Mouse (Mus musculus): ENCODE data around the gene Srsf9. TPM values are rescaled to one million over a fixed set of nuclear protein-coding genes. Genes with fewer than 3 reads are reported as not detected.

The Srsf9 gene
- polyA plus RNA-seq (2012; ENCODE audit: insufficient read depth, insufficient read length, low replicate concordance, missing spikeins), result not detected in 2 replicates

DNA sequence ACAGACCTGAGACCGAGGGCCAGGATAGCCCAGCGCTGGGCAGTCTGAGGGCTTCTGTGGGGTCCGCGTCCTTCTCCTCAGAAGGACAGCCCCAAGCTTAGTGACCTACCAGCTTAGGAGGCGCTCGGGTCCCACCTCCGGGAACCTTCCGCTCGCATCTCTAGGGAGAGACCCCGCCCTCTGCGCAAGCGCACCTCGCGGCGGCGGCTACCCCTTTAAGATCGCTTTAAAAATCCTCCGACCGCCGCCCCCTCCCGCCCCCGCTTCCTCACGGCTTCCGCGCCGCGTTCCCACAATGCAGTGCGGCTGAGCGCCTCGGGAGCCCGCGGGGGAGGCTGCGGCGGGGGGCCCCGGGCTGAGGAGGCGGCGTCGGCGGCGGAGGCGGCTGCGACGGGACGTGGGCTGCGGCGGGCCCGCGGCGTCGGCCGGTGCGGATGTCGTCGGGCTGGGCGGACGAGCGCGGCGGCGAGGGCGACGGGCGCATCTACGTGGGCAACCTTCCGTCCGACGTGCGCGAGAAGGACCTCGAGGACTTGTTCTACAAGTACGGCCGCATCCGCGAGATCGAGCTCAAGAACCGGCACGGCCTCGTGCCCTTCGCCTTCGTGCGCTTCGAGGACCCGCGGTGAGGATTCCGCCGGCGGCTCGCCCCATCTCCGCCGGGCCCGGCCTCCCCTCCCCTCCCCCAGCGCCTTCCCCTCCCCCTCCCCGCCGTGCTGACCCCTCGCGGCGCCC lies at the start of gene Srsf9:
TSS of gene Srsf9 (plus strand) at position 303 of the 735 bp plus-strand sequence.
- WGBS, result under 1% methylated on average over 90 of the region's 97 CpGs
- Histone ChIP-seq H3K4me1 (ENCODE audit: control insufficient read depth, insufficient read depth, low read length) (peaks cover 14% of the 10 kb centered on the region), H3K4me3 (ENCODE audit: insufficient read depth, low read depth, low read length) (peak within 1 kb of the TSS; percentile 57), H3K27ac (ENCODE audit: insufficient read depth, low read depth, low read length) (peak within 1 kb of the TSS; percentile 95)
- peak; percentile 81 for TF ChIP-seq POLR2A (IDR thresholded peaks at IDR 0.05; ENCODE audit: insufficient read depth, low read depth, low read length)
- TF ChIP-seq CTCF (IDR thresholded peaks at IDR 0.05; ENCODE audit: insufficient read depth, low read depth, low read length), result no peak

DNA sequence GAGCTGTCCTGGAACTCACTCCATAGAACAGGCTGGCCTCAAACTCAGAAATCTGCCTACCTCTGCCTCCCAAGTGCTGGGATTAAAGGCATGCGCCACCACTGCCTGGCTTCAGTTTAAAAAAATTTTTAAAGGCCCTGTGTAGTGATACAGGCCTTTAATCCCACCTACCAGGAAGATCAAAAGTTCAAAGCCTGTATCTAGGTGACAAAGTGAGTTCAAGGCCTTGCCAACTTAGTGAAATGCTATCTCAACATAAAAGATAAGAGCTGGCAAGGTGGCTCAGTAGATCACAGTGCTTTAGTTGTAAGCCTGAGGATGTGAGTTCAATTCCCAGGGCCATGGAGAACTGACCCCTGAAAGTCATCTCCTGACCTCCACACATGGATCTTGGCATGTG lies 48.9 kb upstream of the Srsf9 start:
- TF ChIP-seq CTCF (IDR thresholded peaks at IDR 0.05; ENCODE audit: insufficient read depth, low read depth, low read length) (no peak), POLR2A (IDR thresholded peaks at IDR 0.05; ENCODE audit: insufficient read depth, low read depth, low read length) (no peak)
- peaks cover 5% of the 10 kb centered on the region; the same call in 1 of the 2 replicates for H3K4me1 ChIP-seq (ENCODE audit: control insufficient read depth, insufficient read depth, low read length)
- no peak overlapping the region for H3K27ac ChIP-seq (ENCODE audit: insufficient read depth, low read depth, low read length)
- no peak overlapping the region for H3K4me3 ChIP-seq (ENCODE audit: insufficient read depth, low read depth, low read length)
- WGBS, result 76% methylated on average over 1 of the region's 1 CpGs

DNA sequence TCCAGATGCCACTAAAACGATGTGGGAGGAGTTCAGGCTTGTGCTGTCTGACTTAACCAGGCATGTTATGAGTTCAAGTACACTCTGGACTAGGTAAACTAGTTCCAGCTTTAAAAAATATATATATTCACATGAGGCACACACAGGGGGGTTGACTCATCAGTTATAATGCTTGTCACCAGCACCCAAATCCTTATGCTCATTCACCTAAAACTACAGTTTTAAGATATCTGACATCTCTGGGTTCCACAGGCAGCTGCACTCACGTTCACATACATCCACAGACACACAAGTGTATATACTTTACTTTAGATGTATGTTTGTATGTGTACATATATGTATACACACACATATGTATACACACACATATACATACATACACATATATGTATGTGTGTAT lies 48.2 kb upstream of the Srsf9 start:
- no peak for TF ChIP-seq POLR2A (IDR thresholded peaks at IDR 0.05; ENCODE audit: insufficient read depth, low read depth, low read length)
- TF ChIP-seq CTCF (IDR thresholded peaks at IDR 0.05; ENCODE audit: insufficient read depth, low read depth, low read length), result no peak
- H3K27ac ChIP-seq (ENCODE audit: insufficient read depth, low read depth, low read length), result no peak overlapping the region
- H3K4me3 ChIP-seq (ENCODE audit: insufficient read depth, low read depth, low read length), result no peak overlapping the region
- H3K4me1 ChIP-seq (ENCODE audit: control insufficient read depth, insufficient read depth, low read length), result peaks cover 5% of the 10 kb centered on the region; the same call in 1 of the 2 replicates
- 58% methylated on average over 2 of the region's 2 CpGs for WGBS

DNA sequence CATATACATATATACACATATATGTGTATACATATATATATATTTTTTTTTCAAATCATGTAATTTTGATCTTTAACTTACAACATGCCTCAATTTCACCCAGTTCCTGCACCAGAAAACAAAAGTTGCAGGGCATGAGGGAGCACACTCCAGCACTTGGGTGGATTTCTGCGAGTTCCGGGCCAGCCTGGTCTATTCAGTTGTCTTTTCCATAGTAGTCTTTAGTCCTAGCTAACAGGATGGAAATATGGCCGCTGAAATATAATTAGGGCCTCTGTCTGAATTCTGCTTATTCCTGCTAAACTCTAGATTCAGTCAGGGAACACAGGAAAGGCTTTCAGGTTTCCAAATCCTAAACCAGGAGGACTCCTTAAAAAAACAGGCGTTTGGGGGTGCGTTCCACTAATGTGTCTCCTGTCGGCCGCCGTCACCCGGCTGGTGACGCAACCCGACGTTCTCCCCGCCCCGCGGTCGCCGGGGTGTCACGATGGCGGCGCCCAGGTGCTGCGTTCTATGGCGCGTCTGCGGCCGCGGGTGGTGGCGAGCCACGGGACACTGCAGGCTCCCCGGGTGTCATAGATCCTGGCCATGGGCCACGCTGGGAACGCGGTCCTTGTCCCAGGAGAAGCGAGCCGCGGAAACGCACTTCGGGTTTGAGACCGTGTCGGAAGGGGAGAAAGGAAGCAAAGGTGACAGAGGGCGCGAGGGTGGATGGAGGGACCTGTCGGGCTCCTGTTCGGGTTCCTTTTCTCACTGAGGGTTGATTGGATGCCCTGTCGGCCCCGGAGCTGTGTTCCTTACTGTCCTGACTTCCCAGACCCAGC lies 47.5 kb upstream of the Srsf9 start, which contains the start of gene Coq5:
TSS of gene Coq5 (plus strand) at position 441 of the 824 bp plus-strand sequence.
- 3% methylated on average over 45 of the region's 45 CpGs for WGBS
- peak within 1 kb of the TSS; percentile 88 for H3K4me3 ChIP-seq (ENCODE audit: insufficient read depth, low read depth, low read length)
- H3K4me1 ChIP-seq (ENCODE audit: control insufficient read depth, insufficient read depth, low read length), result peaks cover 5% of the 10 kb centered on the region; the same call in 1 of the 2 replicates
- TF ChIP-seq CTCF (IDR thresholded peaks at IDR 0.05; ENCODE audit: insufficient read depth, low read depth, low read length) (no peak), POLR2A (IDR thresholded peaks at IDR 0.05; ENCODE audit: insufficient read depth, low read depth, low read length) (peak; percentile 75)
- H3K27ac ChIP-seq (ENCODE audit: insufficient read depth, low read depth, low read length), result no peak within 1 kb of the TSS

DNA sequence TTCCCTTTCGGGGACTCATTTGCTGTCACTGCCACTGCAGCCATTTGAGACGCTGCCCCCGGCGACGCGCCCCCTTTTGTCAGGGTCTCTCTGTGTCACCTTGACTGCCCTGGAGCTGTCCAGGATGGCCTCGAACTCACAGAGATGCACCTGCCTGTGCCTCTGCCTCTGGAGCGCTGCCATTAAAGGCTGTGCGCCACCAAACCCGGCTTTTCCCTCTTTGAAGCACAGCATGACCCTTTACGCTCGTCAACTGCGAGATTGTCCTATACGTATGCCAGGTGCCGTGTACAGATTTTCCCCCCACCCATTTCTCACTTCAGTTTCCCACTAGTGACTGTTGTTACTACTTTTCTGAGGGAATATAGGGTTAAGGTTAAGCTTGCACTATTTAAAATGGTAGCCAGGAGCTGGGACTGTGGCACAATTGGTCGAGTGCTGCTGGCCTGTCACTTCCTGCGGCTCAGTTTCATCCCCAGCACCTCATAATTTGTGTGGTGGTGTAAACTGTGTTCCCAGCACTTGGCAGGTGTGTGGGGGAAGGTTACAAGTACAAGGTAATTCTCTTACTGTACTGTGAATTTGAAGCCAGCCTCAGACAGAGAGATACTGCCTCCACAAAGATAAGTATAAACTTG lies 46.8 kb upstream of the Srsf9 start:
- 5% methylated on average over 17 of the region's 17 CpGs for WGBS
- Histone ChIP-seq H3K4me1 (ENCODE audit: control insufficient read depth, insufficient read depth, low read length) (peaks cover 5% of the 10 kb centered on the region; the same call in 1 of the 2 replicates), H3K4me3 (ENCODE audit: insufficient read depth, low read depth, low read length) (peak overlapping the region; percentile 88), H3K27ac (ENCODE audit: insufficient read depth, low read depth, low read length) (no peak overlapping the region)
- TF ChIP-seq POLR2A (IDR thresholded peaks at IDR 0.05; ENCODE audit: insufficient read depth, low read depth, low read length) (no peak), CTCF (IDR thresholded peaks at IDR 0.05; ENCODE audit: insufficient read depth, low read depth, low read length) (no peak)

DNA sequence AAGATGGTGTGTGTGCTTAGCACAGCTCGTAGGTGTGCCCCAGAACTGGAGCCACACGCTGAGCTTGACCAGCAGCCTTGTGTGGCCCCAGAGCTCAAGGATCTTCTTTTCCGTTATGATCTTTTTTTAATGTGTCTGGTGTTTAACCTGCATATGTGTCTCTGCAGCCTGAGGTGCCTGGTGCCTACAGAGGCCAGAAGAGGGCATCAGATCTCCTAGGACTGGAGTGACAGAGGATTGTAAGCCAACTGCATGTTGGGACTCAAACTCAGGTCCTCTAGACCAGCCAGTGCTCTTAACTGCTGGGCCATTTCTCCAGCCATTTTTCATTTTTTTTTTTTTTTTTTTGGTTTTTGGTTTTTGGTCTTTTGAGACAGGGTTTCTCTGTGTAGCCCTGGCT lies 42.2 kb upstream of the Srsf9 start:
- Histone ChIP-seq H3K4me1 (ENCODE audit: control insufficient read depth, insufficient read depth, low read length) (peaks cover 5% of the 10 kb centered on the region; the same call in 1 of the 2 replicates), H3K27ac (ENCODE audit: insufficient read depth, low read depth, low read length) (no peak overlapping the region), H3K4me3 (ENCODE audit: insufficient read depth, low read depth, low read length) (no peak overlapping the region)
- TF ChIP-seq CTCF (IDR thresholded peaks at IDR 0.05; ENCODE audit: insufficient read depth, low read depth, low read length), result no peak
- TF ChIP-seq POLR2A (IDR thresholded peaks at IDR 0.05; ENCODE audit: insufficient read depth, low read depth, low read length), result no peak
- WGBS, result 90% methylated on average over 3 of the region's 3 CpGs

DNA sequence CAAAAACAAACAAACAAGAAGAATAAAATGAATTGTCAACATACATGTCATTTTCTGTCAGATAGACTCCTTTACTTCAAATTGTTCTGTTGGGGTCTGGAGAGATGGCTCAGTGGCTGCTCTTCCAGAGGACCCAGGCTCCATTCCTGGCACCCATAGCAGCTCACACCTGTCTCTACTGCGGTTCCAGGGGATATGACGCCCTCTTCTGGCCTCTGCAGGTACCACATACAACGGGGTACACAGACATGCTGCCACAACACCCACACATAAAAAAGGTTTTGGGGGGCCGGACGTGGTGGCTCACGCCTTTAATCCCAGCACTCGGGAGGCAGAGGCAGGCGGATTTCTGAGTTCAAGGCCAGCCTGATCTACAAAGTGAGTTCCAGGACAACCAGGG lies 32.8 kb upstream of the Srsf9 start:
- no peak for TF ChIP-seq POLR2A (IDR thresholded peaks at IDR 0.05; ENCODE audit: insufficient read depth, low read depth, low read length)
- no peak for TF ChIP-seq CTCF (IDR thresholded peaks at IDR 0.05; ENCODE audit: insufficient read depth, low read depth, low read length)
- Histone ChIP-seq H3K27ac (ENCODE audit: insufficient read depth, low read depth, low read length) (no peak overlapping the region), H3K4me1 (ENCODE audit: control insufficient read depth, insufficient read depth, low read length) (peaks cover 7% of the 10 kb centered on the region), H3K4me3 (ENCODE audit: insufficient read depth, low read depth, low read length) (no peak overlapping the region)
- 89% methylated on average over 8 of the region's 8 CpGs for WGBS

DNA sequence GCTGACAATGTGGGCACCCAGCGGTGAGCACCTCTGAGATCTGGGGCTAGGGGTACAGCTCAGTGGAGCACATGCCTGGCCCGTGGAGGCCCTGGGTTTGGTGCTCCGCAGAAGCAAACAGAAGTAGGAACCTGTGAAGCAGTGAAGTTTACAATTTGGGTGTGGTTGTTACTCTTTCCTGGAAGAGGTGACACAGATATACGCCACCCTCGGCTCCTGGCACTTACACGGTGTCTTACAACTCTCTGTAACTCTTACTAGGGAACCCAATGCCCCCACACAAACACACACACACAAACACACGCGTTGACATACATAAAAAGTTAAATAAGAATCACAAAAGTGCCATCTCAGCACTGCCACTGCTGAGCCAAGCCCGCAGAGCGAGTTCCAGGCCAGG lies 30.6 kb upstream of the Srsf9 start:
- 75% methylated on average over 10 of the region's 10 CpGs for WGBS
- no peak for TF ChIP-seq CTCF (IDR thresholded peaks at IDR 0.05; ENCODE audit: insufficient read depth, low read depth, low read length)
- no peak for TF ChIP-seq POLR2A (IDR thresholded peaks at IDR 0.05; ENCODE audit: insufficient read depth, low read depth, low read length)
- no peak overlapping the region for H3K4me3 ChIP-seq (ENCODE audit: insufficient read depth, low read depth, low read length)
- peaks cover 7% of the 10 kb centered on the region for H3K4me1 ChIP-seq (ENCODE audit: control insufficient read depth, insufficient read depth, low read length)
- no peak overlapping the region for H3K27ac ChIP-seq (ENCODE audit: insufficient read depth, low read depth, low read length)

Data from olfactory bulb, adult 2 months (tissue).